Mouse (Mus musculus) small intestine, adult 2 months (tissue): ENCODE measurements around the gene D430041D05Rik. TPM values are rescaled to one million over a fixed set of nuclear protein-coding genes. Genes with fewer than 3 reads are reported as not detected.
A peak's percentile ranks its signal among the peaks of the same experiment; 100 is the strongest.
"Not testable (repeated sequence)": the region's sequence is repeated elsewhere in the genome, so short reads cannot be mapped to it uniquely, and the experiment has no call there.

Source experiments
- H3K27ac ChIP-seq: fragments of 200-500 bp; 2 replicates; pipeline ENCODE4 v1.5.1; 2012; ENCODE audit warnings: low read depth, low read length, control low read depth, inconsistent platforms; ENCODE audit not compliant: insufficient read depth
- H3K27me3 ChIP-seq: fragments of 200-500 bp; 2 replicates; pipeline ENCODE4 v1.6.1; 2012; ENCODE audit warnings: mild to moderate bottlenecking, moderate library complexity, low read length, inconsistent platforms; ENCODE audit not compliant: control insufficient read depth, insufficient read depth
- H3K36me3 ChIP-seq: fragments of 200-500 bp; 2 replicates; pipeline ENCODE4 v1.6.1; 2012; ENCODE audit warnings: mild to moderate bottlenecking, low read length, control low read depth, inconsistent platforms; ENCODE audit not compliant: control insufficient read depth, insufficient read depth
- H3K4me1 ChIP-seq: fragments of 200-500 bp; 2 replicates; pipeline ENCODE4 v1.6.1; 2012; ENCODE audit warnings: low read length, inconsistent platforms, mixed read lengths; ENCODE audit not compliant: control insufficient read depth, insufficient read depth, insufficient read length
- H3K4me3 ChIP-seq: fragments of 200-500 bp; 2 replicates; pipeline ENCODE4 v1.5.1; 2012; ENCODE audit warnings: low read depth, mild to moderate bottlenecking, control low read depth, inconsistent platforms, low read length, moderate library complexity
- CTCF ChIP-seq: fragments of 200-500 bp; IDR thresholded peaks from 2 replicates; pipeline ENCODE4 v1.5.1; 2012; ENCODE audit warnings: low read depth, mild to moderate bottlenecking, control low read depth, inconsistent platforms, low read length, moderate library complexity, mixed read lengths; ENCODE audit not compliant: insufficient replicate concordance, insufficient read length; ENCODE audit errors: extremely low read depth
- POLR2A ChIP-seq: fragments of 200-500 bp; IDR thresholded peaks from 2 replicates; pipeline ENCODE4 v1.6.1; 2012; ENCODE audit warnings: low read depth, mild to moderate bottlenecking, control low read depth, inconsistent platforms, low read length, moderate library complexity
- WGBS: fragments of 180-500 bp; shearing (Covaris S2); methylation state at CpG from one replicate; pipeline ENCODE4 v1.1.7; 2018; 5-methylcytosine and 5-hydroxymethylcytosine counted together
- polyA plus RNA-seq: library from polyadenylated mRNA; depleted of rRNA; stranded (reverse); fragments of >200 nt; gene quantifications from 2 replicates; pipeline ENCODE4 v1.2.3, GENCODE M21; 2012

D430041D05Rik gene
- polyA plus RNA-seq, 1 experiment = not detected

DNA sequence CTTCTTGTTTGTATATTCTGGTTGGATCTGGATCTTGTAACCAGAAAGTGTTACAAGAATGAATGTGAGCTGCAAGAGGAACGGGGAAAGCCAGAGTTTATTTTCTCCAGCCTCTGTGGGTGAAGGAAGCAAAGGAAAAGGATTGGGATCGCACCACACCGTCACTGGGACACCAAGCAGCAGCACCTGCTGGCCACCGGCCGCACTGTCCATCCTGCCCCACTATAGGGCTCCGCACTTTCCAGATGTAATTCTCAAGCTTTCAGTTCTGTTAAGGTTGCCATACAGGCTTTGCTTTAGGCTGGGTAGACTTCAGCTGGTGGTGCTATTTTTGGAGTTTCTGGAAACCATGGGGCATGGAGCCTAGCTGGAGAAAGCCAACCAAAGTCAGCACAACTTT lies 290.5 kb downstream of the D430041D05Rik start:
- 74% methylated on average over 6 of the region's 6 CpGs for WGBS

DNA sequence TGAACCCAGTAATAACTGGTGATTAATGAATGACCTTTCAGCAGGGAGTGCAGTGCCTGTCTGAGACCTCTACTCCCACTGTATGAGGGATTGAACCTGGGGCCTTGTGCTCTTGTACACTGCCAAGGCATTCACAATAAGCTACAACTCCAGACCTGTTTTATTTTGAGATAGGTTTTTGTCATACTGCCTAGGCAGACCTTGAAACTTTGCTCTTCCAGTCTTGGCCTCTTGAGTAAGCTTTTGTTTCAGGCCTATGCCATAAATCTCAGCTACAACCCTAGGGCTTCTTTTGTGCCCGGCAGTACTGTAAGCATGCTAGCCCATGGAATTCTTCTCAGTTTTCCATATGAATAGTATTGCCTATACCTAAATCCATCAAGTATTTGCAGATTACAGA lies 291.7 kb downstream of the D430041D05Rik start:
- Histone ChIP-seq H3K4me1 (peaks cover 3% of the 10 kb centered on the region), H3K4me3 (no peak overlapping the region), H3K36me3 (no peaks in the 10 kb centered on the region), H3K27me3 (peaks cover 6% of the 10 kb centered on the region; the same call in 1 of the 2 replicates), H3K27ac (no peak overlapping the region)
- WGBS = 79% methylated on average over 1 of the region's 1 CpGs
- TF ChIP-seq CTCF (no peak), POLR2A (no peak)

More for the DNA sequence above, 290.5 kb downstream of the D430041D05Rik start:
- 0 out of 2 replicates have a peak overlapping the region, but pooled peaks have one; percentile 8 for H3K27ac ChIP-seq
- H3K4me3 ChIP-seq = no peak overlapping the region
- H3K4me1 ChIP-seq = peaks cover 3% of the 10 kb centered on the region
- H3K36me3 ChIP-seq = no peaks in the 10 kb centered on the region
- TF ChIP-seq CTCF (no peak), POLR2A (no peak)
- peaks cover 6% of the 10 kb centered on the region; the same call in 1 of the 2 replicates for H3K27me3 ChIP-seq

DNA sequence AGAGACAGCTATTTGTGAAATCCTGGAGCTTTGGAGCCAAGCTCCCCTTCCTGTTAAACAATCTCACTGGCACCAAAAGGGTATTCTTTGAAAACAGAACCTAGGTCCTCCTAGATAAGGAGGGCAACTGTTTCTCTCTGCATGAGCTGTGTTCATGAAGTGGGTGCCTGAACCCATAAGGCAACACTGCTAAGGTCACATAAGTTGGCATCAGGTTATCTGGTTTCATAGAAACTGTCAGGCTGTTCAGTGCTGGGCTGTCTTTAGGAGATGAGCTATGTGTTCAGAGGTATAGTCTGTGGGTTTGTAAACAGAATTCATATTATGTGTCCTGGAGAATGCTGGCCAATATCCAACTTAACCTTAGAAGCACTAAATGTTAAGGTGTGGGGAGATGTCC lies 293.6 kb downstream of the D430041D05Rik start:
- H3K27ac ChIP-seq, H3K27me3 ChIP-seq: not testable (repeated sequence)

DNA sequence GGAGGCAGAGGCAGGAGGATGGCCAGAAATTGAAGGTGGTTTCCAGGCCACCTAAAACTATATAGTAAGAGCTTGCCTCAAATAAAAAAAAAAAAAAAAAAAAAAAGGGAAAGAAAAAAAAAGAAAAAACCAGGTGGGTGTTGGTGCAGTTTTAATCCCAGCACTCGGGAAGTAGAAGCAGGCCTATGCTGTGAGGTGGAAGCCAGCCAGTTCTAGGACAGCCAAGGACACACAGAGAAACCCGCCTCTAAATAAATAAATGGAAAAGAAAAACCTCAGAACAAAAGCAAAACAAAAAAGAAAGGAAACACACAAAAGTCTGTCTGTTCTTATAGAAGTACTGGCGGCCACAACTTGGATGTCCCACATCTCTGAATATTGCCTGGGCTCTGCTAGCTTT lies 295.9 kb downstream of the D430041D05Rik start:
- WGBS = 73% methylated on average over 3 of the region's 3 CpGs
- Histone ChIP-seq H3K27me3 (no peaks in the 10 kb centered on the region), H3K27ac (no peak overlapping the region), H3K4me3 (no peak overlapping the region), H3K4me1 (no peaks in the 10 kb centered on the region), H3K36me3 (no peaks in the 10 kb centered on the region)
- TF ChIP-seq POLR2A = no peak
- no peak for TF ChIP-seq CTCF

More for the DNA sequence above, 293.6 kb downstream of the D430041D05Rik start:
- H3K4me1 ChIP-seq, H3K4me3 ChIP-seq, H3K36me3 ChIP-seq: not testable (repeated sequence)

GRCm38 (mm10) chr2:104113563-104113962 lies 297.2 kb downstream of the D430041D05Rik start:
- H3K27me3 ChIP-seq, H3K4me3 ChIP-seq, H3K4me1 ChIP-seq, H3K36me3 ChIP-seq, H3K27ac ChIP-seq: not testable (repeated sequence)

DNA sequence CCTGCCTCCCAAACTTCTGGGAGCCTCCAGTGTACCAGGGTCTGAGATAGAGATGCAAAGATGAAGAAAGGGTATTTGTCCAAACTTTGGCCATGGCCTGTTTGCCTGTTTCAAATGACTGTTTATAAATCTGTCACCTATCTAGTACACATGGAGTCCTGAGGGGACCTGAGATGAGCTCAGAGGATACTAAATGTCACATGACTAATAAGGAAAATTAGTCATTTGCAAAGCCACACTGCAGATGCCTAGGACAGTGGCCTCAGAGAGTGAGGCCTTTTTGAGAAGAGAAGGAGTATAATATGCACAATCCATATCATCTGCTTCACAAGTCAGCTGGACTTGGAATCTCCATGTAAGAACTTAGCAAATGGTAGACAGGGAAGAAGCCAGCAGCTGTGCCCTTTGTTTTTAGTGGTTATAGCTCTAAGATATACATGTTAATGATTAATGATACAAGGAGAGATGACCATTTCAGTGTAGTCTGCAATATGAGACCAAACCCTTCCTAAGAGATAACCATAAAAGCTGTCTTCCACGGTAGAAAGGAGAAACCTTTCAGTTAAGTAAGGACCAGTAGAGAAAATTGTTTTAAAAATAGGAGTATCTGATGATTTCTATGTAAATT lies 299.5 kb downstream of the D430041D05Rik start:
- WGBS = no CpG with 5 or more reads among the region's 1 CpGs

DNA sequence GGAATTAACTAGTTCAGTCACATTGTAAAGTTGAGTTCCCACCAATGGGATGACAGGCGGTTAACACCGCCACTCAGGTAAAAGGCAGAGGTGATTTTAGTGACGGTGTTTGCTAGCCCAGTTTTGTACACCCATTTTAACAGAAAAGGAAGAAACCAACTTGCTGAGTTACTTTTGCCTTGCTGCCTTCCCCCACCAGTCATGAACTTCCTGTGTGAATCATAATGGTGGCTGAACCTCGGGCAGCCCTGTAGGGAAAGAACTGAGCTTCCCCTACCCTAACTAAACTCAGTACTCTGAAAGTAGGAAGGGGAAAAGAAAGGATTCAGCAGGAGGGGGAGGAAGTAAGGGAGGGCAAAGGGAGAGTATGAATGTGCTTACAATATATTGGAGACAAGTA lies 300.8 kb downstream of the D430041D05Rik start:
- Histone ChIP-seq H3K27me3 (no peaks in the 10 kb centered on the region), H3K36me3 (no peaks in the 10 kb centered on the region), H3K27ac (no peak overlapping the region), H3K4me3 (no peak overlapping the region), H3K4me1 (no peaks in the 10 kb centered on the region)
- TF ChIP-seq CTCF = no peak
- no peak for TF ChIP-seq POLR2A
- 85% methylated on average over 4 of the region's 4 CpGs for WGBS

More for the DNA sequence above, 299.5 kb downstream of the D430041D05Rik start:
- H3K27ac ChIP-seq, H3K4me3 ChIP-seq, H3K36me3 ChIP-seq, H3K4me1 ChIP-seq, H3K27me3 ChIP-seq: not testable (repeated sequence)

- Histone ChIP-seq H3K27me3 (no peaks in the 10 kb centered on the region), H3K36me3 (no peaks in the 10 kb centered on the region), H3K4me1 (no peaks in the 10 kb centered on the region), H3K4me3 (no peak overlapping the region), H3K27ac (no peak overlapping the region)
- WGBS = 82% methylated on average over 2 of the region's 2 CpGs
- TF ChIP-seq POLR2A = no peak
- no peak for TF ChIP-seq CTCF
These were observed 301.3 kb downstream of the D430041D05Rik start for GRCm38 (mm10) chr2:104109528-104109927.

GRCm38 (mm10) chr2:104109021-104109420 lies 301.8 kb downstream of the D430041D05Rik start:
- 94% methylated on average over 2 of the region's 2 CpGs for WGBS
- not testable (repeated sequence) for H3K27me3 ChIP-seq, H3K27ac ChIP-seq, H3K4me3 ChIP-seq, H3K36me3 ChIP-seq, H3K4me1 ChIP-seq
